Mouse (Mus musculus) E14TG2a.4 (cell line): ENCODE data around the gene Ctla4.

Experiments used
- CTCF ChIP-seq: conservative IDR thresholded peaks from 2 replicates; pipeline ENCODE4 v1.5.1; 2014; ENCODE audit warnings: low read length
- NANOG ChIP-seq: IDR thresholded peaks from 2 replicates; pipeline ENCODE4 v1.6.1; 2014; ENCODE audit warnings: borderline replicate concordance, low read length, mixed read lengths
- POU5F1 ChIP-seq: IDR thresholded peaks from 2 replicates; pipeline ENCODE4 v1.6.1; 2014; ENCODE audit warnings: low read length, borderline replicate concordance

- TF ChIP-seq CTCF (no peak), NANOG (no peak), POU5F1 (no peak)
Observed at GRCm38 (mm10) chr1:60880116-60880867, 6.5 kb upstream of the Ctla4 start.
